Mouse (Mus musculus): ENCODE measurements around the gene Cyp2c55. TPM values are rescaled to one million over a fixed set of nuclear protein-coding genes. Genes with fewer than 3 reads are reported as not detected.

Cyp2c55 gene
- total RNA-seq (2015) (not detected in 2 replicates), total RNA-seq (2017) (not detected in 2 replicates)

DNA sequence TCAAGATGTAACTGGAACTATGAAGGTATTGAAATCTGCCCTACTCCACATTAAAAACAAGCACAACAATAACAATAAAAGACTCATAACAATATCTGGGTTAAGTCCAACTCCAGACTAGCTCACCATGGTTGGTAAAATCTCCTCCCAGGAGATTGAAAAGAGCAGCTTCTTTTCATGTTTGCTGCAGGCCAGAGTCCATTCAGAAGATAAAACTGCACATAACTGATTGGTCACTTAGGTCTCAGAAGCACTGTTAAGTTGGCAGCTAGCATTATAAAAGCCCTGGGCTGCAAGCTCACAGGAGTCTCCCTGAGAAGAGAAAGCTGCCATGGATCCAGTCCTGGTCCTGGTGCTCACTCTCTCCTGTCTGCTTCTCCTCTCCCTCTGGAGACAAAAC, at the start of gene Cyp2c55:
Gene Cyp2c55 (plus strand): TSS at position 305 of the 400 bp plus-strand sequence.
- no peak for ATAC-seq (replicated peaks; ENCODE audit: poor library complexity)

DNA sequence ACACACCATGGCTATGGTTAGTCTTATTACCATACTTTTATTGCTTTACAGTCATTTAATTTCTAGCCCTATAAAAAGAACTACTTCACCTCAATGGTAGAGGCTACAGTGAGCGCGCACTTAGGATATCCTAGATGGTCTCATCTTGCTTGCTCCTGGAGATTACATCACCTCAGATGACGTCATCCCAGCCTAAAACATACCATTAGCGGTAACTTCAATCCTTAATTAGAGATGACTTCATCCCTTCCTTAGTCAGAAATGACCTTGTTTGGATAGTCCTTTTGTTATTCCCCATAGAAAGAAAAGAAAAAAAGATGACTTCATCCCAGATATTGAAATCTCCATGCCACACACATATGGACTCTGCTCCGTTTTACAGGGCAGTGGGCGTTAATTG, 36.1 kb upstream of the Cyp2c55 start:
- ATAC-seq (replicated peaks; ENCODE audit: poor library complexity): no peak; the same call in 1 of the 2 replicates

DNA sequence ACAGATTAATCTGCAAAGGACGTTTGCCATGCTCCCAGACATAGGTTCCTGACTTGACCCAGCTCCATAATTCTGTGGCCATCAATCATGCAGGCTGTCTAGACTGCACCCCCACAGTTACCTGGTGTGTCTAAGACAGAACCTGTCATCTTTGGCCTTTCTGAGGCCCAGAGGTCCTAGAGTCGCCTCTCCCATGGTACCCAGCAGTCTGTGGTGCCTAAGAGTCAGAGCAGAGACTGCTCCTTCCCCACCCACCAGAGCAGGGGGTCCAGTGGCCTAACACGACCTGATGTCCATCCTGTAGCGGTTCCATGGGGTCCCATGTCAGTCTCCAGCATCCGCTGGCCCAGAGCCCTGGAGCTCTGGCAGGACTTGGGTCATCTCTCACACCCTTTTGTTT, 34.2 kb upstream of the Cyp2c55 start:
- peak; percentile 14; the same call in 1 of the 2 replicates for ATAC-seq (replicated peaks; ENCODE audit: poor library complexity)

DNA sequence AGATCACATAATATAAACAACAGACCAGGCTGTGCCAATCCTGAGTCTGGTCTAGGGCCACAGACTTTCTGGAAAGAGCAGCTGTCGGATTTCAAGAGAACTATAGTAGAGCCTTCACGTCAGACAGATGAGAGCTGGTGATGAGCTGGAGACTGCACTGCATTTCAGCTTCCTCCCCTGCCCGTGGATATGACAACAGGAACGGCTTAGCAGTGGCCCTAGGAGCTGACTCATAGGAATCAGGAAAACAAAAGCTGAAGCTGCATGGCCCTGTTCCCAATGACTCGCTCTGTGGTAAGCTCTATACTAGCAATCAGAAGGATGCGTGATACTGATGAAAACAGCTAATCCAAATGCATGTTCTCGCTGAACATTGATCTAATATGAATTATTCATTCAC, 33.2 kb upstream of the Cyp2c55 start:
- ATAC-seq (replicated peaks; ENCODE audit: poor library complexity): peak; percentile 69; the same call in 1 of the 2 replicates

DNA sequence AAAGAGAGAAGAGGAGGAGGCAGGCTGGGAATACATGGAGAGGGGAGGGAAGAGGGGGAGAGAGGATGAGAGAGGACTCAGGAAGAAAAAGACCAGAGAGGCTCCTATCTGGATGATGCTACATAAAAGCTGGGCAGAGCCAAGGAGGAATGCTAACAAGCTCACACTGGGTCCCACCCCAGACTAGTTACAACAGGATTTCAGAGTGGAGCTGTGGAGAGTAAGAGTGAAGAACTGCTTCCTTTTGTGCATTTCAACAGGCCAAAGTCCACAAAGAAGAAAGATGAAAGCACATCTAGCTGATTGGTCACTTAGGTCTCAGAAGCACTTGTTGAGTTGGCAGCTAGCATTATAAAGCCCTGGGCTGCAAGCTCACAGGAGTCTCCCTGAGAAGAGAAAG, 30.6 kb upstream of the Cyp2c55 start:
- ATAC-seq (replicated peaks; ENCODE audit: poor library complexity): no peak

DNA sequence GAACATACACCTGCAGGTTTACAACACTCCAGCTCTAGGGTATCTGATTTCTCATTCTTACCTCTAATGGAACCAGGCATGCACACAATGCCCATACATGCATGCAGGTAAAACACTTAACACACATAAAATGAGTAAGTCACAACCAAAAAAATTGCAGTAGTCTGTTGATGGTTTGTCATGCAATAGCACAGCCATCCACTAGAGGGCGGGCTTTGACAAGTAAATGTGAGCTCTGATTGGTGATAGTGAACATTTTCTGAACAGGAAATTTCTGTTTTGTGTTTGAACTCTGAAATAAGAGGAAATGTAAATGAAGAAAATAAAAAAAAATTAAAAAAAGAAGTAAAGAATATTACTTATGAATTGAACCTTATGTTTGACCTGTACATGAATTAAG, 24.9 kb upstream of the Cyp2c55 start:
- peak; percentile 87 for ATAC-seq (replicated peaks; ENCODE audit: poor library complexity)

DNA sequence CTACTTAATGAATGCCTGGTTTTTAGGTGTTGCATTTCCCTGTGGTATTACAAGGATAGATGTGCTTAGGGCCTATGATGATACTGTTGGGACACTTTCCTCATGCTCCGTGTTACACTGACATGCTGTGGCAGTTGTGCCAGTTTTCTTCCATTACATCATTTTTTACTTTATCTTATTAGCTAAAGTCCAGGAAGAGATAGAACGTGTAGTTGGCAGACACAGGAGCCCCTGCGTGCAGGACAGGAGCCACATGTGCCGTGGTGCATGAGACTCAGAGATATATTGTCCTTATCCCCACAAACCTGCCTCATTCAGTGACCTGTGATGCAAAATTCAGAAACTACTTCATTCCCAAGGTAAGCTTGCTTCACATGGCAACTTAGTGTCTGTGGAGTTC, 8.6 kb upstream of the Cyp2c55 start:
- no peak for ATAC-seq (replicated peaks; ENCODE audit: poor library complexity)

DNA sequence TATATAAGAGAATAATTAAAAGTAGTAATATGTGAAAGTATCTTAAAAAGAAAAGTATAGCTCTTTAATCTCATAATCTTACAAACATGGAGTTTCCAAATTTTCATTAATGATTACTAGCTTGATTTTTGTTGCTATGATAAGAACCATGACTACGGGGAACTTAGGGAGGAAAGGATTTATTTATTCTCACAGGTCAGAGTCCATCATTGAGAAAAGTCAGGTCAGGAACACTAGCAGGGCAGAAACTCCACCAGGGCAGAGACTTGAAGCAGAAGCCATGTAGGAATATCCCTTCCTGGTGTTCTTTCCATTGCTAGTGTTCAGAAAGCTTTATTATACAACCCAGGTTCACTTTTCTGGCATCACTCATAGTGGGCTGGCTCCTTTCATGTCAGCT, 8.1 kb upstream of the Cyp2c55 start:
- ATAC-seq (replicated peaks; ENCODE audit: poor library complexity): no peak

DNA sequence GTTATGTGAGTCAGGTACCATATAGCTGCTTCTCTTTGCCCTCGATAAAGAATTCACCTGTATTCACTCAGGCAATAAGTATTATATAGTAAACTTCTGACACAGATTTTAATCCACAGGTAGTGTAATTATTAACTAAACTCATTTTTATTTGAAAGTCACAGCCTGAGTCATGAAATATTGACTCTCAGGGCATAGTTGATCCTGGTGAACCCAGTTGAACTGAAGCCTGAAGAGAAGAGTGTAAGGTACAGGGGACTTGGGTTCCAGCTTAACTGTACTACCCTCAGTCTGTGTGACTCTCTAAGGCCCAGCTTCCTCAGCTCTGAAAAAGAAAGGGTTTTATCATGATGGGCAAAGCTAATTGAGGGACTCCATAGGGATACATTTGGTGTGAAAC, 1.7 kb upstream of the Cyp2c55 start:
- ATAC-seq (replicated peaks; ENCODE audit: poor library complexity): no peak

DNA sequence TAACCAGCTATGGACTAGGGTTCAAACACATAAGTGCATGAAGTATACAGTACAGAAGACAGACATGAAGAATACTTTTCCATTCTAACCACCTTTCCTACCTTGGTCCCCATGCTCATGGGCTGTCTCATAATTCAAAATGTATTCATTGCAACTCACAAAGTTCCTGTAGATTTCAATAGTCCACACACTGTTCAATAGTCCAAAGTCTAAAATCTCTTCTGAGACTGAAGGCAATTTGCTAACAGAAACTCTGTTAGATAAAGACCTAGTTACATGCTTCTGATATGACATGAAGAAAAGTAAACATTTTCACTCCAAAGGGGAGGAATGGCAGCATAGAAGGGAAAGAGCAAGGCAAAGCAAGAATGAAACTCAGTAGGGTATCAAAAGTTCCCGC, 51.1 kb downstream of the Cyp2c55 start:
- ATAC-seq (replicated peaks; ENCODE audit: poor library complexity): no peak

DNA sequence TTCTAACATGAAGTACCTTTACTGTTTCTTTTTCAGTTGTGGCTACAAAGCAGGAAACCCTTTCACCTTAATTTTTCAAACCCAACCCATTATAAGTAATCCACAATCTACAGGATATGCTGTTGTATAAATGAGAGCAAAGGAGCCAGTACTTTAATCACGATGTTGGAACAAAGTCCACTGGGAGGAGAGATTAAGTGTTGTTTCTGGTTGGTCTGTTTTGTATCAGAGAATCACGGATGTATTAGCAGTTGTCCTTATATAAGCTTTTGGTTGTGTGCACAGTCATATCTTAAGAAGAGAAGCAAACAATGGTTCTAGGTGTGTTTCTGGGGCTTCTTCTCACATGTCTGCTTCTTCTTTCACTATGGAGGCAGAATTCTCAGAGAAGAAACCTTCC, 53.9 kb downstream of the Cyp2c55 start, which contains the start of gene Cyp2c65:
Gene Cyp2c65 (plus strand): TSS at position 297 of the 400 bp plus-strand sequence.
- no peak for ATAC-seq (replicated peaks; ENCODE audit: poor library complexity)

Other genes starting within 250 kb of the Cyp2c55 start
- 14.5 and 15.8 TPM in 2 replicates for gene Noc3l, start 187.8 kb upstream of the Cyp2c55 start, total RNA-seq (2015)
- gene Noc3l, start 187.8 kb upstream of the Cyp2c55 start, total RNA-seq (2017): 35.0 and 45.5 TPM in 2 replicates
- gene Tbc1d12, start 170.4 kb upstream of the Cyp2c55 start, total RNA-seq (2015): 1.7 and 2.0 TPM in 2 replicates
- gene Tbc1d12, start 170.4 kb upstream of the Cyp2c55 start, total RNA-seq (2017): 3.0 TPM in 2 replicates
- gene Hells, start 76.1 kb upstream of the Cyp2c55 start, total RNA-seq (2015): 156 and 172 TPM in 2 replicates
- gene Hells, start 76.1 kb upstream of the Cyp2c55 start, total RNA-seq (2017): 95.7 and 125 TPM in 2 replicates
- not detected in 2 replicates for gene Cyp2c65, start 54.0 kb downstream of the Cyp2c55 start, total RNA-seq (2015)
- not detected in 2 replicates for gene Cyp2c65, start 54.0 kb downstream of the Cyp2c55 start, total RNA-seq (2017)
- gene Cyp2c66, start 106.9 kb downstream of the Cyp2c55 start, total RNA-seq (2015): not detected in 2 replicates
- gene Cyp2c66, start 106.9 kb downstream of the Cyp2c55 start, total RNA-seq (2017): not detected in 2 replicates